Mouse (Mus musculus): Measurements from ENCODE around the gene Tifab. TPM values are rescaled to one million over a fixed set of nuclear protein-coding genes. Genes with fewer than 3 reads are reported as not detected.
"Not testable (repeated sequence)": the region's sequence is repeated elsewhere in the genome, so short reads cannot be mapped to it uniquely, and the experiment has no call there.

Gene Tifab
- total RNA-seq, 1 experiment: 0.13 TPM

DNA sequence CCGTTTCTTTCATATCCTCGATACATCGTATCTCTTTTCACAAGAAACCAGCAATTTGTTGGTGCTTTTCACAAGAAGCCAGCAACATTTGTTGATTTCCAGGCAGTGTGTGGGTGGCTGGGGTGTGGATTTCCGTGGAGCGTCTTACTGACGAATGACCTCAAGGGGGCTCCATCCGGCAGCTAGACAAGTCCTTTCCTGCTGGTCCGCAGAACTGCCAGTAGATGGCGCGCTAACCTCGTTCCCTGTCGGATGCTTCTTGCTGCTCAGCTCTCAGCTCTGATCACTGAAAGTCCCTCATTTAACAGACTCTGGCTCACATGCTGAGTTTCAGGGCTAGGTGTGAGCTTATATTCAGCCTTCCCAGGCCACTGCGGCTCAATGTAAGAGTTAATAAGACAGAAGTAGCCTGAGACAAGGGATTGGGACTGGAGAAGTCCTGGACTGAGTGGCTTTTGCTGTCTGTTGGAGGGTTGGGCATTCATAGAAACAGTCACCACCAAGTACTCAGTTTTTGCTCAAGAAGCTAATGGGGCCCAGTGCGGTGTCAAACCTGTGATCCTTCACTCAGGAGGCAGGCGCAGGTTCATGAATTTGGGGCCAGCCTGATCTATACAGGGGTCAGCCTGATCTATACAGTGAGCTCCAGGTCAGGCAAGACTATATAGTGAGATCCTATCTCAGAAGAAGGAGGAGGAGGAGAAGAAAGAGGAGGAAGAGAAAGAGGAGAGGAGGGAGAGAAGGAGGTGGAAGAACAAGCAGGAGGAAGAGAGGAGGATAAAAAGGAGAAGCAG lies 19.0 kb upstream of the Tifab start:
- Histone ChIP-seq H3K4me3 (ENCODE audit: insufficient read depth in 1 of 2, low read depth in 1 of 2, low read length in 2 of 2, poor library complexity in 1 of 2, severe bottlenecking in 1 of 2) (no peak overlapping the region), H3K9me3 (ENCODE audit: control insufficient read depth, insufficient read depth, low read depth, low read length) (no peaks in the 10 kb centered on the region), H3K36me3 (ENCODE audit: control insufficient read depth, insufficient read depth, low read length, poor library complexity, severe bottlenecking) (no peaks in the 10 kb centered on the region), H3K9ac (ENCODE audit: insufficient read depth, low read depth, low read length, poor library complexity, severe bottlenecking) (no peak overlapping the region), H3K4me1 (ENCODE audit: control insufficient read depth in 2 of 2, insufficient read depth in 2 of 2, low read length in 2 of 2, poor library complexity in 1 of 2) (peaks cover 5% of the 10 kb centered on the region in 2 experiments; a peak in 3 of 4 replicates), H3K27ac (ENCODE audit: insufficient read depth, low read depth, low read length, poor library complexity, severe bottlenecking) (no peak overlapping the region)
- peak; percentile 94 for DNase-seq (ENCODE audit: low read depth, low spot score)
- TF ChIP-seq MAFK (IDR thresholded peaks at IDR 0.05; ENCODE audit: insufficient read depth, low read depth, low read length): no peak
- TF ChIP-seq ZNF384 (IDR thresholded peaks at IDR 0.05; ENCODE audit: low read depth, low read length): 0 out of 2 replicates have a peak, but pooled peaks have one; percentile 25
- TF ChIP-seq HCFC1 (IDR thresholded peaks at IDR 0.05; ENCODE audit: borderline replicate concordance, insufficient read depth, low read length): no peak; the same call in 1 of the 2 replicates
- TF ChIP-seq ZC3H11A (IDR thresholded peaks at IDR 0.05; ENCODE audit: borderline replicate concordance, low read depth, low read length): peak; percentile 97
- in situ Hi-C loops (cut with MboI; ENCODE audit: low sequenced_read_pairs in 2 of 2, unreplicated experiment in 2 of 2): loop anchor here in 1 of 2 experiments (10.0 kb wide), 1 partner anchor 47 kb away; no protein-coding TSS in a partner anchor

GRCm38 (mm10) chr13:56197031-56197430 lies 18.3 kb upstream of the Tifab start:
- DNase-seq (ENCODE audit: low read depth, low spot score): no peak
- TF ChIP-seq CHD2 (IDR thresholded peaks at IDR 0.05; ENCODE audit: low read depth, low read length): no peak
- H3K4me3 ChIP-seq (ENCODE audit: insufficient read depth in 1 of 2, low read depth in 1 of 2, low read length in 2 of 2, poor library complexity in 1 of 2, severe bottlenecking in 1 of 2): no peak overlapping the region
- in situ Hi-C loops (cut with MboI; ENCODE audit: low sequenced_read_pairs in 2 of 2, unreplicated experiment in 2 of 2): loop anchor here in 1 of 2 experiments (10.0 kb wide), 1 partner anchor 48 kb away; no protein-coding TSS in a partner anchor
- H3K4me1 ChIP-seq (ENCODE audit: control insufficient read depth in 2 of 2, insufficient read depth in 2 of 2, low read length in 2 of 2, poor library complexity in 1 of 2): peaks cover 5% of the 10 kb centered on the region in 2 experiments; a peak in 3 of 4 replicates
- H3K27ac ChIP-seq (ENCODE audit: insufficient read depth, low read depth, low read length, poor library complexity, severe bottlenecking): no peak overlapping the region
- no peaks in the 10 kb centered on the region for H3K36me3 ChIP-seq (ENCODE audit: control insufficient read depth, insufficient read depth, low read length, poor library complexity, severe bottlenecking)
- no peak overlapping the region for H3K9ac ChIP-seq (ENCODE audit: insufficient read depth, low read depth, low read length, poor library complexity, severe bottlenecking)
- H3K9me3 ChIP-seq (ENCODE audit: control insufficient read depth, insufficient read depth, low read depth, low read length): no peaks in the 10 kb centered on the region

DNA sequence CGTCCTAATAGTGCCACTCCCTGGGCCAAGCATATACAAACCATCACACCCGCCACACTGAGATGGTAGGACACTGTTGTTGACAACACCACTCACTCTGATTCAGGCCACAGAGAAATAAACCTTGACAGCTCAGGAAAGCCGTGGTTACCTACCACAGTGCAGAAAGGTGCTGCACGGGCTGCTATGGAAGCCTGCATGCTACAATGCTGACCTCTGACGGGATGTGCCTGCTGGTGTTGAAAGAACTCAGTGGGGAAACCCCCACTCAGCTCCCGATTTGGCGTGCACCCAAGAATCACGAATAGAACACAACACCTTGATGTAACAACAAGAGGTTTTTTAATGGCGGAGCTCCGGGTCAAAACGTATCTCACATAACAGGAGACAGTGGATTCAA lies 17.1 kb upstream of the Tifab start:
- H3K36me3 ChIP-seq (ENCODE audit: control insufficient read depth, insufficient read depth, low read length, poor library complexity, severe bottlenecking); H3K9ac ChIP-seq (ENCODE audit: insufficient read depth, low read depth, low read length, poor library complexity, severe bottlenecking); H3K27ac ChIP-seq (ENCODE audit: insufficient read depth, low read depth, low read length, poor library complexity, severe bottlenecking); H3K9me3 ChIP-seq (ENCODE audit: control insufficient read depth, insufficient read depth, low read depth, low read length); DNase-seq (ENCODE audit: low read depth, low spot score); H3K4me1 ChIP-seq (ENCODE audit: control insufficient read depth in 2 of 2, insufficient read depth in 2 of 2, low read length in 2 of 2, poor library complexity in 1 of 2); H3K4me3 ChIP-seq (ENCODE audit: insufficient read depth in 1 of 2, low read depth in 1 of 2, low read length in 2 of 2, poor library complexity in 1 of 2, severe bottlenecking in 1 of 2): not testable (repeated sequence)
- in situ Hi-C loops (cut with MboI; ENCODE audit: low sequenced_read_pairs in 2 of 2, unreplicated experiment in 2 of 2): loop anchor here in 1 of 2 experiments (10.0 kb wide), 1 partner anchor 49 kb away; no protein-coding TSS in a partner anchor

- not testable (repeated sequence) for H3K36me3 ChIP-seq (ENCODE audit: control insufficient read depth, insufficient read depth, low read length, poor library complexity, severe bottlenecking); H3K4me1 ChIP-seq (ENCODE audit: control insufficient read depth in 2 of 2, insufficient read depth in 2 of 2, low read length in 2 of 2, poor library complexity in 1 of 2); H3K9ac ChIP-seq (ENCODE audit: insufficient read depth, low read depth, low read length, poor library complexity, severe bottlenecking); H3K9me3 ChIP-seq (ENCODE audit: control insufficient read depth, insufficient read depth, low read depth, low read length); H3K4me3 ChIP-seq (ENCODE audit: insufficient read depth in 1 of 2, low read depth in 1 of 2, low read length in 2 of 2, poor library complexity in 1 of 2, severe bottlenecking in 1 of 2); DNase-seq (ENCODE audit: low read depth, low spot score)
- H3K27ac ChIP-seq (ENCODE audit: insufficient read depth, low read depth, low read length, poor library complexity, severe bottlenecking): peak overlapping the region; percentile 44; the same call in 1 of the 2 replicates
- in situ Hi-C loops (cut with MboI; ENCODE audit: low sequenced_read_pairs in 2 of 2, unreplicated experiment in 2 of 2): loop anchor here in 1 of 2 experiments (10.0 kb wide), 1 partner anchor 51 kb away; no protein-coding TSS in a partner anchor
Measured at GRCm38 (mm10) chr13:56194181-56194580, 15.5 kb upstream of the Tifab start.

DNA sequence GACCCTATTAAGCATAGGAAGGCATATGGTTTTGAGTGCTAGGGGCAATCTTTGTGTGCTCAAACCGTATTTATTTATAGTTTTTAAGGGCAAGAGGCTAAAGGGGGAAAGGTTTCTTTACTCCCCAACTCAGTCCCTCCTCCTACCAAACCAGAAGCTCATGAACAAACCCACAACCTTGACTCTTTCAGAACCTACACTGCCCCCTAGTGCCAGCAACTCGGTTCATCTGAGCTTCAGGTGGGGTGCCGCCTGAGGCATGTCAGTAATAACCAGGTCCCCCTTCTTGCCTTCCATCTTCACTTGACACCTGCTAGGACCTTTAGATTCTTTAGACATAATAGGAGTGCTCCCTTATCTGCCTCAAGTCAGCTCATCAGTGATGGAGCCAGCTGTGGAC lies 12.5 kb upstream of the Tifab start:
- Histone ChIP-seq H3K36me3 (ENCODE audit: control insufficient read depth, insufficient read depth, low read length, poor library complexity, severe bottlenecking) (no peaks in the 10 kb centered on the region), H3K4me1 (ENCODE audit: control insufficient read depth in 2 of 2, insufficient read depth in 2 of 2, low read length in 2 of 2, poor library complexity in 1 of 2) (peaks cover 3 to 5% of the 10 kb centered on the region in 2 experiments; a peak in 2 of 4 replicates), H3K27ac (ENCODE audit: insufficient read depth, low read depth, low read length, poor library complexity, severe bottlenecking) (no peak overlapping the region), H3K9me3 (ENCODE audit: control insufficient read depth, insufficient read depth, low read depth, low read length) (no peaks in the 10 kb centered on the region), H3K9ac (ENCODE audit: insufficient read depth, low read depth, low read length, poor library complexity, severe bottlenecking) (no peak overlapping the region), H3K4me3 (ENCODE audit: insufficient read depth in 1 of 2, low read depth in 1 of 2, low read length in 2 of 2, poor library complexity in 1 of 2, severe bottlenecking in 1 of 2) (no peak overlapping the region)
- in situ Hi-C loops (cut with MboI; ENCODE audit: low sequenced_read_pairs in 2 of 2, unreplicated experiment in 2 of 2): loop anchor here in 1 of 2 experiments (10.0 kb wide), 1 partner anchor 54 kb away; no protein-coding TSS in a partner anchor
- DNase-seq (ENCODE audit: low read depth, low spot score): no peak
- TF ChIP-seq ZNF384 (IDR thresholded peaks at IDR 0.05; ENCODE audit: low read depth, low read length) (no peak), CHD2 (IDR thresholded peaks at IDR 0.05; ENCODE audit: low read depth, low read length) (no peak), MAFK (IDR thresholded peaks at IDR 0.05; ENCODE audit: insufficient read depth, low read depth, low read length) (no peak), HCFC1 (IDR thresholded peaks at IDR 0.05; ENCODE audit: borderline replicate concordance, insufficient read depth, low read length) (no peak), ZC3H11A (IDR thresholded peaks at IDR 0.05; ENCODE audit: borderline replicate concordance, low read depth, low read length) (no peak)

Data from ES-E14 (cell line).